Mouse (Mus musculus): Measurements from ENCODE around the gene Jam2.

DNA sequence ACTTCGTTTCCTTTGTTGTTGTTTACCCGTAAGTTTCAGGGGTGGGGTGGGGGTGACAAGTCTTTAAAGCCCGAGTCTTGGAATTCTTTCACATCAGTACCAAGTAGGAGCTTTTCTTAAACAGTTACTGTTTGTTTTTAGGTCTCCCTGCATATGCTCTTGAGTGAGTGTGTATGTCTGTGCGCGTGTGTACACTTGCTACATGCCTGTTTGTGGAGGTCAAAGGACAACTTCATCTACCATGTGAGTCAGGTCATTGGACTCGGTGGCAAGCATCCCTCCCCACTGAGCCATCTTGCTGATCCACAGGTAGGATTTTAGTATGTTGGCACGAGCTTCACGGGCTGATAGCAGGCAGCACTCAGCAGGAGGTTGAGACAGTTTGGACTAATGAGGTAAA, 99.9 kb downstream of the Jam2 start:
- TF ChIP-seq POLR2A (IDR thresholded peaks at IDR 0.05; ENCODE audit: low read depth, low read length) (no peak), CTCF (IDR thresholded peaks at IDR 0.05; ENCODE audit: extremely low read depth, insufficient read depth, insufficient read length, insufficient replicate concordance) (no peak)

Measured in spleen, adult 2 months (tissue).